Mouse (Mus musculus): ENCODE results near the gene Fzr1. TPM values are rescaled to one million over a fixed set of nuclear protein-coding genes. Genes with fewer than 3 reads are reported as not detected.

The Fzr1 gene
- total RNA-seq, 2 experiments from 2014 or later = 55.4 to 56.8 TPM

DNA sequence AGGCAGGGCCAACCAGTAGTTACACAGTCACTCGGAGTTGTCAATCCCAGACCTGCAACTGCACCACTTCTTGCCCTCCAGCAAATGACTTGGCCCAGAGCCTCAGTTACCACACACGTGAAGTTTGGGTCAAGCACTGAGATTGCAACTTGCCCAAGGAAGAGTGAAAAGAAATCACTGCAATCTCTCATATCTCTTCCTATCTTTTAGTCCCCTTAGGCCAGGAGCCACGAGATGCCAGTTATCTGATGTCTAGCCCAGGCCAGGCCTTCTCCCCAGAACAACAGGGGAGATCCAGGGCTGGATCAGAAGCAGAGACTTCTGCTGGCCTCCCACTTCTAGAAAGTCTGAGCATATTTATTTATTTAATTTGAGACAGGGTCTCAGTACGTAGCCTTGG lies 22.8 kb downstream of the Fzr1 start:
- DNase-seq = no peak

DNA sequence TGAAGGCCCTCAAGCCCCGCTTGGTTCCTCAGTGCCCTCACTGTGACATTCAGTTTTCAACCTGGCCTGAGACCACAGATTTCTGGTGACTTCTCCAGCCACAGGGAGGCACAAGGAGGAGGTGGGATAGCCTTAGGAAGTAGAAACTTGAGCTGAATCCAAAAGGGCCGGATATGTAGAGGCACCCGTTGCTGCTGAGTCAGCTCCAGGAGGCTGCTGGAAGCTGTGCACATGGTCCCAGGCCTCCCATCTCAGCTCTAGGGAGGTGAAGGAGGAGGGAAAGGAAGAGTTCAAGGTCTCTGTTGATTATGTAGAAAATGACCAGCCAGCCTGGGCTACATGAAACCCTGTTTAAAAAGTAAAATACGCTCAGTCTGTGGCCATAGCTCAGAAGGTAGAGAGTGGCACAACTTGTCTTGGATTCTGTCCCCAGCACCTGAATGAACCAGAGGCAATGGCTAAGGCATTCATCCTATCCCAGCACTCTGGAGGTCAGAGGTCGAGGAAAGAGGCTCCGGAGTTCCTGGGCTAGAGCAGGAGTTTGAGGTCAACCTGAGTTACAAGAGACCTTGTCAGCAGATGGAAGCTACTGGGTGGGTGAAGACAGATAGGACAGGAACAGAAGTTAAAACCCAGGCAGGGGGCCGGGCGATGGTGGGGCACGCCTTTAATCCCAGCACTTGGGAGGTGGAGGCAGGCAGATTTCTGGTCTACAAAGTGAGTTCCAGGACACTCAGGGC lies 23.4 kb downstream of the Fzr1 start:
- DNase-seq = no peak

DNA sequence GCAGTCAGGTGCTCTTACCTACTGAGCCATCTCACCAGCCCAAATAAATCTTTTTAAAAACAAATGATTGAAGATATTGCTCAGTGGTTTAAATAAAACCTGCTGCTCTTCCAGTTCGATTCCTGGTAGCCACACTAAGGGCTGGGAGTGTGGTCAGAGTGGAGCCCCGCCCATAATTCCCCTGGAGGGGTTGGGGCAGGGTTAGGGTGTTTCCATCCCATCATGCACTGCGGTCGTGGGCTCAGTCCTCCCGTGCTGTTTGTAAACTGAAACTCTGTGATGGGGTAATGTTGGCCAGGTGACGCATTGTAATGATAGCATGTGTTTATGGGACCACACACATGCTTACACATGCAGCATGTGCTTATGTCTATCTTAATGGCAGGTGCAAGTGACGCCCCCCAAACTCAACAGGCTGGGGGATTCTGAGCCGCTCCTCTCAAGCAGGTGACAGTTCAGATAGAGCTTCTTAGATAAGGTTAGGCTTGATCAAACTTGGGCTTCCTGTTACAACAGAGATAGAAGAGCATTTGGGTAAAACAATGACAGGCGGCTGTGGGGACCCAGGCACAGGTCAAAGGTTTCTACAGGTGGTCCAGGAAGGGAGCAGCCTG lies 26.5 kb downstream of the Fzr1 start:
- no peak for DNase-seq

DNA sequence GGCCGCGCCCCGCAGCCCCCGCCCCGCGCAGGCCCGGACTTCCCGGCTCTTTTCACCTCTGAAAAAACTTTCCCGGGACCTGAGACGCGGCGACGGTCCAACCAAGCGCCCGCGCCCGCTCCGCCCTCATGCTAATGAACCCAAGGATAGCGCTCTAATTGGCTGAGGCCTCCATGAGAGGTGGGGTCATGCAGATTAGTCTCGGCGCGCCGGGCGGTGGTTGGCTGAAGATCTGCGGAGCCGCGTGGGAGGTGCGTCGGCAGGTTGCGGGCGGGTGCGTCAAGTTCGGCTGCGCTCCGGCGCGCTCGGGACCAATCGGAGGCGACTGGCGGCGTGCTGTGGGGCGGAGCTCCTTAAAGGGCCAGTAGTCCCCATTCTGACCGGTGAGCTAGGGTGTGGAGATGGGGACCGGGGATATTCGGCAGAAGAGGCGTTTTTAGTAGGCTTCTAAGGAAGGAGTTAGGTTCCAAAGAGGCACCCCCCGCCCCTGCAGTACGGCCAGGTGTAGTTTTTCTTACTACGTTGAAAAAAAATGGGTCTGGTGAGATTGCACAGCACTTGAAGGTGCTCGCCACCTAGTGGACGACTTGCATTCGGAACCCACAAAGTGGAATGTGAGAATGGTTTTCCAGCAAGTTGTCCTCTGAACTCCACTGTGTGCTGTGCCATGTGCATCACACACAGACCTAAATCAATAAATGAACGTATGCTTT lies 27.8 kb downstream of the Fzr1 start, which contains the start of gene Hmg20b:
TSS of gene Hmg20b (minus strand) at position 130 of the 713 bp plus-strand sequence.
- DNase-seq = peak; percentile 99

DNA sequence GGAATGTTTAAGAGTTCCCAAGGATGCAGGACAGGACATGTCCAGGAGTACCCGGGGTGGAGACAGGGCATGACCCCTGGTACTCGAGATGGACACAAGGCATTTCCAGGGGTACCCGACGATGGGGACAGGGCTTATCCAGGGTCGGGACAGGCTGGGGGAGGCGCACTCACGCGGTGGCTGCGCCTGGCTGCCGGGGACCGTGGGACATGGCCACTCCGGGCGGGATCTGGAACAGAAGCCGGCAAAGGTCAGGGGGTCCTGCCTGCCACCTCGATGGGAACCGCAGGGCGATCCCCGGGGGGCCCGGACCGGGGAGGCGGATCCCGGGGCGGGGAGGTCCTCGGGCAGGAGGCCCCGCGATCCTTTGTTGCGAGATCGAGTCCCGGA lies 28.4 kb downstream of the Fzr1 start:
- DNase-seq = no peak

DNA sequence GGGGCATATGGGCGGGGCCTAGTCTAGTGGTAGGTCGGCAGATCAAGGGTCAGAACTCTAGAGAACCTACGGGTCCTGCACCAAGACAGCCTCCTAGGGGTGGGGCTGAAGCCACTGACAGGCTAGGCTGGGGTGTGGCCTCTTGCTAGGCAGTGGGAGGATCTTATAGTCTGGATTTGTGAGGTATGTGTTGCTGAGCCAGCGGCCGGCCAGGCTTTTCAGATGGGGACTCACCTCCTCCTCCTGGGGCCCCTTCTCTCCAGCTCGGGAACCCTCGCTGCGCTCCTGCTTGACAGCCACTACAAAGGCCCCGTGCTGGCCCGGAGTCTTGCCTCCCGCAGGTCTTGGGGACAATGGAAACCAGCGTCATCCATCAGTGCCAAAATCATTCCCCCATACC lies 29.2 kb downstream of the Fzr1 start:
- peak; percentile 56 for DNase-seq

DNA sequence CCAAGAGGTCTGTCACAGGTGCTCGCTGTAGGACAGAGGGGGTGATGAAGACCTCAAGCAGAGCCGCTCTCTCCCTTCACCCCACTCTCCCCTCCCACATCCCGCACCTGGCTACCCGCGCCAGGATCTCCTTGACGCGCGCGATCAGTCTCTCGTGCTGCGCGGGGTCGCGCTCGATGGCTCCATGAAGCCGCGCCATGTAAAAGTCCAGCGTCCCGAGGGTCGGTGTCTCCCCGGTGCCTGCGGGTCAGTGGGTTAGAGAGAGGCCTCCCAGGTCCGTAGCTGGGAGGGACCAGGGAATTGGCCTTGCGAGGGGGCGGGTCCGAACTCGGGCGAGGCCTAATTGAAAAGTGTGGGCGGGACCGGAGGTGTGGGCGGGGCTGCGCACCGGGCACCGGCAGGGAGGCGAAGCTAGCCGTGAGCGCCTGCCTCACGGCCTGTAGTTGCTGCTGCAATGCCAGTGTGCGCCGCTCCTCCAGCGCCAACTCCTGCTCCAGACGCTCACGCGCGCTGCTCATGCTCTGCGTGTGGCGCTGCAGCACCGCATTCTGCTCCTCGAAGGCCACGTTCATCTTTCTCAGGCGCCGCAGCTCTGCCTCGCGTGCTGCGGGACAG lies 31.8 kb downstream of the Fzr1 start:
- peak; percentile 53 for DNase-seq

DNA sequence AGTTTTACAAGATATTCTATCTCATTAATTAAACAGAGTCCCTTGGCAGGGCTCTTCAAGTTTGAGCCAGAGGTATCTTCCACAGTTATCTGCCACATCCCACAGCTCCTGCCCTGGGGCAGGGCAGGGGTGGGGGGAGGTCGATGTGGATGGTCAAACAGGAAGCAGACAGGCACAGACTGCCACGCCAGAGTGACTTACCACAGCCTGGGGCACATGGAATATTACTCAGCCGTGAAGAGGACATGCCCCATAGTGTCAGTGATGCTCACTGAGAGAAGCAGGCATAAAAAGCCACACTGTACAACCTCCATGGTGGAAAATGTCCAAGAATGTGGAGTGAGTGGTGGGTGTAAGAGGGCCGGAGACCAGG lies 33.2 kb downstream of the Fzr1 start:
- DNase-seq = no peak

DNA sequence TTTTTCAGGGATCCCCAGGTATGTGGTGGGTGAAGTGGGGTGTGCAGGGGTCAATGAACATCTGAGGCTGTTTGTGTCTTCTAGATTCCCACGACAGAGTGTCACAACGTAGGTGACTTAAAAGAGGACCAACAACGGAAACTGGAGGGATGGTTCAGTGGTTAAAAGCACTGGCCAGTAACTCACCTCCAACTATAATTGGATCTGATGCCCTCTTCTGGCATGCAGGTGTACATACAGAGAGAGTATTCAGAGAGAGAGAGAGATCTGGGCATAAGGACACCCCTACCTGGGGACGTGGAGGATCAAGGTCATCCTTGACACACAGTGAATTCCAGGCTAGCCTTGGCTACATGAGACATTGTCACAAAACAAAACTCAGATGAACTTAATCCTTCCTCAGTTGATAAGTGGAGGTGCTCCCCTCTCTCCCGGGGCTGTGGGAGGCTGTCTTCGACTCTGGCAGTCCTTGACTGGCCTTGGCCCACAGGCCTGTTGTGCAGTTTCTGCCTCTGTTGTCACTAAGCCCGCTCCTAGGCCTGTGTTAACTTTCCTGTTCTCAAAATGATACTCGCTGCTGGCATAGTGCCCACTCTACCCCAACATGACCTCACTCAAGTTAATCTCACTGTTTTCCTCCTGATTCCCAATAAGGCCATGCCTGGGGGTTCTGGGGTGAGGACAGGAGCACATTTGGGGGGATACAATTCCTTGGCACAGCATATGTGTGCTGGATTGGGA lies 33.7 kb downstream of the Fzr1 start:
- peak; percentile 58 for DNase-seq

DNA sequence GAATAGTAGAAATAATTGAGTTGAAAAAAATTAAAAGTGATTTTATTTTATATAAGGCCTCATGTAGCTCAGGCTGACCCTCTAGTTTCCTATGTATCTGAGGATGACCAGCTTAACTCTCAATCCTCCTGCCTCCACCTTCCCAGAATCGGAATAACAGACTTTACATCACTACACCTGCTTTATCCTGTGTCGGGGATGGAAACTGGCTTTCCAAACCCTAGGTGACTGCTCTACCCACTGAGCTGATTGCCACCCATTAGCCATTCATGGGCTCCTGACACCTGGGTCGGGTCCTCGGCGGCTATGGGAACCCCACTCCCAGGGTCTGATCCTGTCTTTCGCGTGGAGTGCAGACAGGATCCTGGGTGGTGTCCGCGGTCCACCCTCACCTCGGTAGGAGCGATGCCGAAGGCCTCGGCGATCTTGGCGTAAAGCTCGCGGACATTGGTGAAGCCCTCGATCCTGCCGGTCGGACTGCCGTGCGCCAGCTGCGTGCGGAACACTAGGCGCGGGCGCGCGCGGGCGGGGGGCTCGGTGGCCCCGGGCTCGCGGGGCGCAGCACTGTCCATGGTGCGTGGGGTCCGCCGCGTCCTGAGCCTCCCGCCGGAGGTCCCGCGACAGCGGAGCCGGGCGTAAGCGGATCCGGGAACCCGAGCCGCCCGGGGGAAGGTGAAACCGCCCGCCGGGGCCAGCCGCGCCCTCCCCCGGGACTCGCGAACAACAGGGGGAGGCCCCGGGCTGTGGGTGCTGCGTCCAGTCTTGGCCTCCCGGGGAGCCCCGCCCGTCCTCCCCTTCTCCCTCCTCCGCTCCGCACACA lies 35.4 kb downstream of the Fzr1 start, which contains the start of gene Gipc3:
TSS of gene Gipc3 (minus strand) at position 581 of the 820 bp plus-strand sequence.
- no peak for DNase-seq

DNA sequence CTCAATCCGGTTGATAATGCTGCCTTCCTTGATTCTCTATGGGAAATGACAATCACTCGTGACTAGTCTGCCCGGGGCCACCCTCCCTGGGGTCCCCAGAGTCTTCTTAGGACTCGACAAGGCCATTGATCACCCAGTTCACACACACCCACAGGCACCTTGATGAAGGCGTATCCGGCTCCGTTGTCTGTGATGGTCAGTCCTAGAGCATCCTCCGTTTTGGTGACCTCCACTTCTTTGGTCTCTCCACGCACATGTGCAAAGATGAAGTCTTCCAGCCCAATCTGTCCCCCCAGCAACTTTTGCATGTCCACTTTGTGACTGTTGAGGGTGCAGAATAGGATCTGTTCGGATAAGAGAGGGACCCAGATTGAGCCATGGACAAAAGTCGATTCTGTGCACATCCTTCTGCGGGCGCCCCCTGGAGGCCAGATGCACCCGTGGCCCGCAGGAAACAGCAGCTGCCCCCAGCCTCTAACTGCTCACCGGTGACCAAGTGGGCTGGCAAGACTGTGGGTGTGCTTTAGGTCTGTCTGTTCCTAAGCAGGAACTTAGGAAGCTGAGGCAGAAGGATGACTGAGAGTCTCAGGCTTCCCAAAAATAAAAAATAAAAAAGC lies 36.9 kb downstream of the Fzr1 start:
- DNase-seq = peak; percentile 85

DNA sequence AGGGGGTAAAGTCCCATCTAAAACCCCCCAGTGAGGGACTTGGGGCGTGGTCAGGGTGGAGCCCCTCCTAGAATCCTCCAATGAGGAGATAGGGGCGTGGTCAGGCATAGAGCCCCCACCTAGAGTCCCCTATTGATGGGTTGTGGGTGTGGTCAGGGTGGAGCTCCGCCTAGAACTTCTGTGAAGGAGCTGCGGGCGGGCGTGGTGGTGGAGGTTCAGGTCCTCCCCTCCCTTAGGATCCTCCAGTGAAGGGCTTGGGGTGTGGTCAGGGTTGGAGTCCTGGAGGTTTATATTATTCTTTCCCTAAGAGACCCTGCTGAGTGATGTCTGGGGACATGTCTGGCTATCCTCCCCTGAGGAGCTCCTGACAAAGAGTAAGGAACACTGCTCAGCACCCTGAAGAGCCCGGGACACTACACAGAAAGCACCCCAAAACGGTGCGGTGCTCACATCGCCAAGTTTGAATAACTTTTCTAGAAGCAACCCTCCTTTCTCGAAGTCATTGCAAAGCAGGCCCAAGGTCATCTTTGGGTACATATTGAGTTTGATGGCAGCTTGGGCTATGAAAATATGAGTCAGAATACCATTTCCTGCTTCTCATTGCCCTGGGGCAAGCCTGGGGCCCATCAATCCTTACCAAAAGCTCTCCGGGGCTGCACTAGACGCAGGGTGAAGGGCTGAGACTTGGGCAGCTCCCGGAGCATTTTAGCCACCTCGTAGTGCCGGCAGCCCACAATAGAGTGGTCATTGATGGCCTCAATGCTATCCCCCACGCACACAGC lies 37.6 kb downstream of the Fzr1 start:
- DNase-seq = no peak

DNA sequence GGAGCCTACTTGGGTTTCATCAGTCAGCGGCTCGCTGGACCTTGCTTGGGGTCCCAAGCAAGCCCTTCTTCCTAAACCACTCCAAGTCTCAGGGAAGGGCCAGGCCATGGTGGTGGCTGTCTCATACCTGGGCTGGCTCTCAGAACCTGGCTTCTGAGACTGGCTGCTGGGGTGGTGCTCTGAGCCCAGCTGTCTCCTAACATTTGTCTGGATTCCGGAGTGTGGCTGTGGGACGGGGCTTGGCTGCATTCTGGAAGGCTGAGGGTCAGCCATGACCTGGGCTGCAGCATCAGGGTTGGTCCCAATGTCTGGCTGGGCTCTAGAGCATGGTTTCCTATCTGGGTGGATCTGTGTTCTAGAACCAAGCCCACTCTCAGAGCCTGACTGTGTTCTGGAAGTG lies 41.8 kb downstream of the Fzr1 start:
- no peak for DNase-seq

DNA sequence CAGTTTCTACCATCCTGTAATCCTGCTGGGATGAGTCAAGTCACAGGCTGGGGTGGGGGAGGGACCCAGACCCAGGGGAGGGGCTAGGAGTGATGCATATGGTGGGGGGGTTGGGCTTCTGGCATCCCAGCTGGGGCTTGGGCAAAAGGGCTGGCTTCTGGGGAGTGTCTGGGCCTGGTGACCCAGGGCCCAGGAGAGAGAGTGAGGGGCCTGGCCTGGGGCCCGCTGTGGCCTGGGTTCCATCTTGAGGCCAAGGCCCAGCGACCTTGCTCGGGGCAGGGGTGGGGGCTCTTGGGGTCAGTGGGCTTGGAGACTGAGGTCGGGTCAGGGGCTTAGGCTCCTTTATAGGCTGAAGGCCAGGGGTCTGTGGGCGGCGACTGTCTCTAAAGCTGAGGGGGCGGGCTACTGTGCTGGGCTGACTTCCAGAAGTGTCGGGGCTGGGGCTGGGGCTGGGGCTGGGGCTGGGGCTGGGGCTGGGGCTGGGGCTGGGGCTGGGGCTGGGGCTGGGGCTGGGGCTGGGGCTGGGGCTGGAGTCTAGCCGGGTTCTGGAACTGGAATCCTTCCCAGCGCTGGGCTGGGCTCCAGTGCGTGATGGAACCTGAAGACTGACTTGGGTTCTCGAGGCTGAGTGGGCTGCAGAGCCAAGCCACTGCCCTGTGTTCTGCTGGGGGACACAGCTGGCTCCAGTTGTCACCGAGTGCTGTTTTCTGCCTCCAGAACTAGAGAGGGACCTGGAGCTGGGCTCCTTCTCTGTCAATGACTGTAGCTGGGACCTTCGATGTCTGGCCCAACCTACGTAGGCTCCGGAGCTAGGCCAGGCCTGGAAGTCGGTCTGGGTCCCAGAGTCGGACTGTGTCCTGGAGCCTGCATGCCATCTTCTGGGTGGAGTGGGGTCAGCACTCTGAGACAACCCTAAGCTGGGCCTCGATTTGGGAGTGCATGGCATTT lies 42.6 kb downstream of the Fzr1 start:
- DNase-seq = peak; percentile 68

DNA sequence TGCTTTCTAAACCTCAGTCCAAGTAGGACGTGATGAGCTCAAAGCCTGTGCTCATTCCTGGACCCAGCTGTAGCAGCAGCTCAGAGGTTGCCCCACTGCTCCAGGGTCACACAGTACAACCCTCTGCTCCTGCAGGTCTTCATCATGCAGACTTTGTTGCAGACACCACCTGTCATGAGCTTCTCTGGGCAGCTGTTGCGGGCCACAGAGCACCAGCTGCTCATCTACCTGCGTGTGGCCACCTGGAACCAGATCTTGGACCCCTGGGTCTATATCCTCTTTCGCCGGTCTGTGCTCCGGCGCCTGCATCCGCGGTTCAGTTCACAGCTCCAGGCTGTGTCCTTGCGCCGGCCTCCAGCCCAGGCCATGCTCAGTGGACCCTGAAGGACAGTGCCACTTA lies 44.0 kb downstream of the Fzr1 start:
- DNase-seq = no peak

DNA sequence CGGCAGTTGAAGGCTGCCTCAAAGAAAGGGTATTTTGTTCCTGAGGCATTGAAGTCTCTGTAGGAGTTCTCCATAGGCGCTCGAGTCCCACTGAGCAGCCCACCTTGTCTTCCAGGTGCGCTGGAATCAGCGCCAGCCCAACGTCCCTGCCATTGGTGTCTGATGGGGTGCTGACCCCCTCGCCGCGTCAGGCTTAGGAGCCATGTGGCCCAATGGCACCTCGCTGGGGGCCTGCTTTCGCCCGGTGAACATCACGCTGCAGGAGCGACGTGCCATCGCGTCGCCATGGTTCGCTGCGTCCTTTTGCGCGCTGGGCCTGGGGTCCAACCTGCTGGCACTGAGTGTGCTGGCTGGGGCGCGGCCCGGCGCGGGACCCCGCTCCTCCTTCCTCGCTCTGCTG lies 46.0 kb downstream of the Fzr1 start:
- DNase-seq = no peak

DNA sequence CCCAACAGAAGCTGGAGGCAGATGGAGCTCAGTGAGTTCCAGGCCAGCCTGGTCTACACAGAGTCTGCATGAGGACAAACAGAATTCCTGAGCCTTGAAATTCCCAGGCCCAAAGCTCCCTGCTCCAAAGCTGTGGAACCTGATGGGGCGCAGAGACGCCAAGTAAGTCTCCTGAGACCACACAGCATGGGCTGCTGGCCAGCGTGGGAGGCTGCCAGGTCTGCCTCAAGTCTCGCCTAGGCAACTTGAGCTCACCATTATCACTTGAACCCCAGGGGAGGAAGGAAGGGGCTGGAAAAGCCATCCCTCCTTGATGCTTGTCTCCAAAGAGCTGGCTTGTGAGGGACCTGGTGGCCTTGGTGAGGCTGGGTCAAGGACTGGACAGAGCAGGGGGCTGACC lies 48.3 kb downstream of the Fzr1 start:
- peak; percentile 66 for DNase-seq

DNA sequence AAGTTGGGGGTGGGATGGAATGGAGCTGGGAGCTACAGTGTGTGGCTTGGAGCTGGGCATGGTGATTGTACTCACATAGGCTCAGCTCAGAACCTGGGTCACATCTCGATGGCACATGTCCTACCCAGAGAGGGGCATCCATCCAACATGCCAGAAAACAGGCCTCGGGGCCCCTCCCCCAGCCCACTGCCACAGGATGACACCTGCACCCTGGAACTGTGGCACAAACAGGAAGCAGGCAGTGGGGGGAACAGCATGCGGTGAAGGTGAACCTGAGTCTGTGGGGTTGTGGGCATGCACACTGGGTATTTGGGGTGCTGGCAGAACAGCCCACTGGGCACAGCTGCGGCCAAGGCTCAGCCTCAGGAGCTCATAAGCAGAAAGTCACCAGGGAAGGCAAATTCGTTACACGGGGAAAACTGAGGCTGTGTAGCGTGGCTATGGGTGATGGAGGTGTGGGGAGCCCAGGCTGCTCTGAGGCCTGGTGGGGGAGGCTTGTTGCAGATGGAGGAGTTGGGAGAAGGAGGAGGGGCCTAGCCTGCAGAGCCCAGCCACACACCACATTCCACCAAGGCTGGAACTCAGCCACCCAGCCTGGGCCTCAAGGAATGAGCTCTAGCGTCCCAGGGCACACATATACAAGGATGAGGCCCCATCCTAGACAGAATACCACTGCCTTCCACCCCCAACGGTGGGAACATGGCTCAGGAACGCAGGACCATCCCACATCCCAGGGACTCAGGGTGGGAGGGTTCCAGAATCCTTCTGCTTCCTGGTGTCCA lies 48.9 kb downstream of the Fzr1 start:
- peak; percentile 72 for DNase-seq
